7 mouse cellular contexts compared by ENCODE assay signal in the genomic region with DNA sequence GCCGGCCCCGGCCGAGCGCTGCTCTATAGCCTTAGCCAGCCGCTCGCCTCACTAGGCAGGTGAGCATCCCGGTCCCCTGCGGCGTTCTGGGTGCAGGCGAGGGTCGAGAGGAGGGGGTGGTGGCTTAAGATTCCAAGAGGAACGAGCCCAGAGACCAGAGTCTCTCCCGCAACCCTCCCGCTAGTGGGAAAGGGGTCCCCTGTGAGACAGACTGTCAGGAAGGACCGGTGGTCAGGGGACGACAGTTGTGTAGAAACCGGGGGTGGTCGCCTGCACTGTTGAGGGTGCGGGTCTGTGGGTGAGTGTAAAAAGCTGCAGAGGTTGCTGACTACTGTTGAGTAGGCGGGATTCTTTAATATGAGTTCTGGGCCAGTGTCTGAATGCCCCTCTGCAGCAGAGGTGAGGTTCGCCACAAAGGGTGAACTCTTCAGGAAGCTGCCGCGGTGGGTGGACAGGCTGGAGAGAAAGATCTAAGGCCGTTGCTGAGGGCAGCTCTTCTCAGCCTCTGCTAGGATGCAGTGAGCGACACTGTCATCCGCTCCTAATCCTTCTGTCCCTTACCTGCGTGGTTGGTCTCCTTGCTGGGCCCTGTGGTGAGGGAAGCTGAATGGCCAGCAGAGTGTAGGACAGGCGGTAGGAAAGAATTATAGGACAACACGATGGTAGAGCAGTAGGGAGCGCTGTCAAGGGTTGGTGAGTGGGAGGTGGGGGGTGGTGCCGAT. TPM values are rescaled to one million over a fixed set of nuclear protein-coding genes. Genes with fewer than 3 reads are reported as not detected.
DNase-seq lines count a peak whose midpoint lies in the region; ATAC-seq and TF ChIP-seq lines count a peak whose summit lies in the region.

No protein-coding gene starts in this region.

- H3K4me3 ChIP-seq in spleen, adult 2 months (ENCODE audit: extremely low read depth, insufficient read depth, insufficient read length), result peak overlapping the region; percentile 52; the same call in 1 of the 2 replicates
- peak overlapping the region; percentile 48 for H3K4me3 ChIP-seq in forebrain, embryonic 14.5 days (ENCODE audit: low read depth, low read length)
- H3K4me3 ChIP-seq in liver, embryonic 14.5 days (ENCODE audit: insufficient read depth in 1 of 2, low read depth in 2 of 2, low read length in 2 of 2), result peak overlapping the region; percentile 73 to 98
- H3K4me3 ChIP-seq in stomach, postnatal 0 days (ENCODE audit: low read depth, low read length), result peak overlapping the region; percentile 43

- 10% methylated on average over 31 of the region's 31 CpGs for WGBS in spleen, adult 2 months
- WGBS in forebrain, embryonic 14.5 days, result 3% methylated on average over 31 of the region's 31 CpGs
- 4% methylated on average over 31 of the region's 31 CpGs for WGBS in liver, embryonic 14.5 days (ENCODE audit: insufficient replicate concordance)
- WGBS in stomach, postnatal 0 days, result 4% methylated on average over 31 of the region's 31 CpGs

- H3K4me2 ChIP-seq in forebrain, embryonic 14.5 days (ENCODE audit: low read length), result peak overlapping the region; percentile 96
- H3K4me2 ChIP-seq in liver, embryonic 14.5 days (ENCODE audit: low read depth), result peak overlapping the region; percentile 100
- peak overlapping the region; percentile 83 for H3K4me2 ChIP-seq in stomach, postnatal 0 days (replicated peaks; ENCODE audit: low read depth)

- TF ChIP-seq POLR2A in spleen, adult 2 months (IDR thresholded peaks at IDR 0.05; ENCODE audit: low read depth, low read length), result no peak

- H3K9me3 ChIP-seq in forebrain, embryonic 14.5 days (replicated peaks; ENCODE audit: control insufficient read depth, low read length), result no peaks in the 10 kb centered on the region
- H3K9me3 ChIP-seq in liver, embryonic 14.5 days (ENCODE audit: control insufficient read depth, low read length), result no peaks in the 10 kb centered on the region
- H3K9me3 ChIP-seq in stomach, postnatal 0 days (ENCODE audit: control insufficient read depth, low read length), result no peaks in the 10 kb centered on the region

- TF ChIP-seq EP300 in liver, embryonic 14.5 days (IDR thresholded peaks at IDR 0.05; ENCODE audit: low read depth), result no peak
- no peak for TF ChIP-seq EP300 in stomach, postnatal 0 days (optimal IDR thresholded peaks at IDR 0.05)

- H3K9ac ChIP-seq in forebrain, embryonic 14.5 days (ENCODE audit: low read length), result peak overlapping the region; percentile 58
- peak overlapping the region; percentile 100 for H3K9ac ChIP-seq in liver, embryonic 14.5 days (replicated peaks)
- 0 out of 2 replicates have a peak overlapping the region, but pooled peaks have one; percentile 23 for H3K9ac ChIP-seq in stomach, postnatal 0 days (ENCODE audit: low read length)

- DNase-seq in spleen, adult 2 months (ENCODE audit: low read depth in 1 of 2, low spot score in 2 of 2), result no peak
- no peak for DNase-seq in spleen, postnatal 14 days (ENCODE audit: low spot score in 2 of 2)
- DNase-seq in forebrain, embryonic 14.5 days (ENCODE audit: low spot score), result no peak
- DNase-seq in liver, embryonic 14.5 days (ENCODE audit: low read depth in 3 of 3, low spot score in 3 of 3), result no peak
- DNase-seq in stomach, postnatal 0 days (ENCODE audit: low spot score), result no peak
- DNase-seq in gastrocnemius, adult 18-20 months (ENCODE audit: low spot score), result no peak
- no peak for DNase-seq in frontal cortex, postnatal 10 days (ENCODE audit: low spot score in 2 of 2)

- peaks cover 5% of the 10 kb centered on the region for H3K4me1 ChIP-seq in spleen, adult 2 months (ENCODE audit: control insufficient read depth, insufficient read depth, insufficient read length)
- peaks cover 3% of the 10 kb centered on the region; the same call in 1 of the 2 replicates for H3K4me1 ChIP-seq in forebrain, embryonic 14.5 days (ENCODE audit: control insufficient read depth, insufficient read depth, low read length)
- peaks cover 6 to 11% of the 10 kb centered on the region in 2 experiments; a peak in 3 of 4 replicates for H3K4me1 ChIP-seq in liver, embryonic 14.5 days (replicated peaks; ENCODE audit: control insufficient read depth in 2 of 2, insufficient read depth in 2 of 2, low read length in 1 of 2)
- no peaks in the 10 kb centered on the region; the same call in 1 of the 2 replicates for H3K4me1 ChIP-seq in stomach, postnatal 0 days (replicated peaks; ENCODE audit: control insufficient read depth, insufficient read depth)

- peak; percentile 38; the same call in 1 of the 2 replicates for ATAC-seq in forebrain, embryonic 14.5 days
- no peak for ATAC-seq in liver, embryonic 14.5 days (ENCODE audit: insufficient read depth)
- no peak; the same call in 1 of the 2 replicates for ATAC-seq in stomach, postnatal 0 days (ENCODE audit: low FRiP score, low TSS enrichment)

- no peak for TF ChIP-seq CTCF in spleen, adult 2 months (IDR thresholded peaks at IDR 0.05; ENCODE audit: extremely low read depth, insufficient read depth, insufficient read length, insufficient replicate concordance)
- TF ChIP-seq CTCF in liver, embryonic 14.5 days (IDR thresholded peaks at IDR 0.05; ENCODE audit: low read depth), result no peak
- TF ChIP-seq CTCF in stomach, postnatal 0 days (IDR thresholded peaks at IDR 0.05; ENCODE audit: low read depth), result no peak

- H3K27ac ChIP-seq in spleen, adult 2 months (ENCODE audit: insufficient read depth, low read length), result no peak overlapping the region
- H3K27ac ChIP-seq in forebrain, embryonic 14.5 days (ENCODE audit: low read depth, low read length), result no peak overlapping the region
- peak overlapping the region; percentile 73 for H3K27ac ChIP-seq in liver, embryonic 14.5 days
- H3K27ac ChIP-seq in stomach, postnatal 0 days (replicated peaks), result no peak overlapping the region

- no peaks in the 10 kb centered on the region for H3K36me3 ChIP-seq in spleen, adult 2 months (ENCODE audit: control insufficient read depth, insufficient read depth, low read length)
- H3K36me3 ChIP-seq in forebrain, embryonic 14.5 days (ENCODE audit: control insufficient read depth, insufficient read depth, low read length), result no peaks in the 10 kb centered on the region
- peaks cover 79% of the 10 kb centered on the region for H3K36me3 ChIP-seq in liver, embryonic 14.5 days (replicated peaks; ENCODE audit: control insufficient read depth, insufficient read depth, low read depth)
- no peaks in the 10 kb centered on the region for H3K36me3 ChIP-seq in stomach, postnatal 0 days (ENCODE audit: control insufficient read depth, insufficient read depth, low read length)

- peaks cover 15% of the 10 kb centered on the region for H3K27me3 ChIP-seq in spleen, adult 2 months (ENCODE audit: control insufficient read depth, insufficient read depth, low read length)
- H3K27me3 ChIP-seq in forebrain, embryonic 14.5 days (replicated peaks; ENCODE audit: control insufficient read depth, insufficient read depth, low read length), result peaks cover 75% of the 10 kb centered on the region
- H3K27me3 ChIP-seq in liver, embryonic 14.5 days (ENCODE audit: control insufficient read depth, insufficient read depth, low read length), result peaks cover 16% of the 10 kb centered on the region
- H3K27me3 ChIP-seq in stomach, postnatal 0 days (ENCODE audit: control insufficient read depth, insufficient read depth, low read length), result peaks cover 26% of the 10 kb centered on the region

RNA-seq across cellular contexts. Expression of gene Tal1, which starts 7.5 kb away (rescaled TPM):
- 20.9 and 37.0 TPM in 2 replicates for polyA plus RNA-seq in spleen, adult 2 months (2012; rRNA removed)
- 1.0 and 1.1 TPM in 2 replicates for polyA plus RNA-seq in forebrain, embryonic 14.5 days (2014; fragmentation: Nextera tagmentation; extraction: Ambion mirVana)
- polyA plus RNA-seq in liver, embryonic 14.5 days (2012; rRNA removed), result 72.6 and 74.7 TPM in 2 replicates
- 55.6 and 60.9 TPM in 2 replicates for polyA plus RNA-seq in liver, embryonic 14.5 days (2014; fragmentation: Nextera tagmentation; extraction: Ambion mirVana)
- 0.16 and 0.19 TPM in 2 replicates for polyA plus RNA-seq in stomach, postnatal 0 days (2015; fragmentation: Nextera tagmentation; extraction: Ambion mirVana)
- 1 to 10 TPM in 1 of 2 experiments, under 1 TPM in 1; 0.93 to 1.0 TPM for total RNA-seq in gastrocnemius, adult 18-20 months (2021)

RNA-seq across cellular contexts. Expression of gene Pdzk1ip1, which starts 24.8 kb away (rescaled TPM):
- 79.3 and 89.6 TPM in 2 replicates for polyA plus RNA-seq in spleen, adult 2 months (2012; rRNA removed)
- 0.65 and 0.70 TPM in 2 replicates for polyA plus RNA-seq in forebrain, embryonic 14.5 days (2014; fragmentation: Nextera tagmentation; extraction: Ambion mirVana)
- polyA plus RNA-seq in liver, embryonic 14.5 days (2012; rRNA removed), result 20.5 and 24.5 TPM in 2 replicates
- 24.4 and 30.5 TPM in 2 replicates for polyA plus RNA-seq in liver, embryonic 14.5 days (2014; fragmentation: Nextera tagmentation; extraction: Ambion mirVana)
- polyA plus RNA-seq in stomach, postnatal 0 days (2015; fragmentation: Nextera tagmentation; extraction: Ambion mirVana), result 255 and 279 TPM in 2 replicates
- total RNA-seq in gastrocnemius, adult 18-20 months (2021), result not detected

Comparison
In these comparisons a context has a peak if more than half of its experiments do, and no peak if none do; other contexts are left out.
1. H3K9ac ChIP-seq: peak in every context shown above with its lines; median percentile 100 in liver, embryonic 14.5 days; 58 in forebrain, embryonic 14.5 days; 23 in stomach, postnatal 0 days.
2. RNA of gene Tal1, which starts 7.5 kb away (polyA plus RNA-seq): 55.6 to 74.7 TPM in liver, embryonic 14.5 days and 20.9 to 37.0 TPM in spleen, adult 2 months; 1.0 to 1.1 TPM in forebrain, embryonic 14.5 days and 0.16 to 0.19 TPM in stomach, postnatal 0 days; every median in the first group is over 10 times any median in the second.
3. RNA of gene Pdzk1ip1, which starts 24.8 kb away (polyA plus RNA-seq): 255 to 279 TPM in stomach, postnatal 0 days, 79.3 to 89.6 TPM in spleen, adult 2 months and 20.5 to 30.5 TPM in liver, embryonic 14.5 days; 0.65 to 0.70 TPM in forebrain, embryonic 14.5 days; every median in the first group is over 10 times any median in the second.
4. Peak in every context shown above with its lines, with median percentiles within 50 percentile points of each other: H3K4me3 ChIP-seq and H3K4me2 ChIP-seq.